Mouse (Mus musculus): ENCODE measurements around the gene Gm14308. TPM values are rescaled to one million over a fixed set of nuclear protein-coding genes. Genes with fewer than 3 reads are reported as not detected.
"Not testable (repeated sequence)": the region's sequence is repeated elsewhere in the genome, so short reads cannot be mapped to it uniquely, and the experiment has no call there.

The Gm14308 gene
- 10 to 100 TPM in 1 of 2 experiments, 1 to 10 TPM in 1; 6.9 to 14.5 TPM for total RNA-seq (2021)
- long read RNA-seq, partial matches to known transcripts, result 0 of 8 reads
- long read RNA-seq, other reads (novel, unspliced or antisense), result 4 of 8 reads

GRCm38 (mm10) chr2:176636244-176636643 lies at the start of gene Gm14308:
Gm14308 (minus strand) TSS chr2:176636344.
- DNase-seq (ENCODE audit: low spot score in 2 of 2), result not testable (repeated sequence)

DNA sequence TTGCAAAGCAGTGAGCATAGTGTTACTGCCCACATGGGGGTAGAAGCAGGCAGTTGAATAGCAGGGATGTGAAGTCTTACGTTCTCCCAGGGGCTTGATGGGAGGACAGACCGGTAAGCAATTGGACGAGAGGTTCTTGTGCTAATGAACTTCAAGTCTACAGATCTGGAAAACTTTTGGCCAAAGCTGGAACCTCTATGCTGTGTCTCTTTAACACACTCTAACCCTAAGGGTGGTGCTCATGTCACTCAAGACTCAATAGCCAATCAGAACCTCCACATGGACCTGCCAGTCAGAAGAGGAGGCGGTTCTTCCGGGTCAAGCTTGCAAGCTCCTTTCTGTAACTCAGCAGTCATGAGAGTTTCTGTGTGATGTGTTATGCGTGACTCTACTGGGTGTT lies 34.1 kb upstream of the Gm14308 start, which contains the start of gene Zfp973:
Zfp973 (plus strand) TSS at position 301 of the 400 bp plus-strand sequence.
- DNase-seq (ENCODE audit: low spot score in 2 of 2), result not testable (repeated sequence)

Other genes starting within 250 kb of the Gm14308 start
- 10 to 100 TPM; 25.3 to 25.7 TPM for gene Gm14435, start 212.8 kb downstream of the Gm14308 start, total RNA-seq (2021)
- not detected for gene Gm14434, start 149.6 kb downstream of the Gm14308 start, total RNA-seq (2021)
- gene Zfp967, start 115.3 kb downstream of the Gm14308 start, total RNA-seq (2021), result not detected
- 10 to 100 TPM; 13.0 to 15.0 TPM for gene Zfp973, start 34.2 kb upstream of the Gm14308 start, total RNA-seq (2021)
- 10 to 100 TPM; 29.3 to 29.9 TPM for gene Gm14305, start 72.0 kb upstream of the Gm14308 start, total RNA-seq (2021)
- 10 to 100 TPM; 22.0 to 24.0 TPM for gene Gm14295, start 162.3 kb upstream of the Gm14308 start, total RNA-seq (2021)
- not detected for gene Gm14408, start 194.8 kb upstream of the Gm14308 start, total RNA-seq (2021)

All from layer of hippocampus, adult 18-20 months (tissue).